Mouse (Mus musculus) MN1 (cell line): Measurements from ENCODE around the gene Slc7a6os.
"Not testable (repeated sequence)": the region's sequence is repeated elsewhere in the genome, so short reads cannot be mapped to it uniquely, and the experiment has no call there.

Source experiments
- DNase-seq: peaks from one replicate; pipeline ENCODE4 v3.0.0-alpha.2; 2016; ENCODE audit warnings: low spot score

Slc7a6os gene

GRCm38 (mm10) chr8:106210821-106211345, at the start of gene Slc7a6os, which contains the start of gene Prmt7:
Gene Slc7a6os, minus strand, starts transcription at chr8:106210935.
Gene Prmt7, plus strand, starts transcription at chr8:106210936.
- DNase-seq: peak; percentile 98

GRCm38 (mm10) chr8:106259579-106260255, 49.0 kb upstream of the Slc7a6os start:
- DNase-seq: no peak

- peak; percentile 28 for DNase-seq
Measured at GRCm38 (mm10) chr8:106258169-106258568, 47.4 kb upstream of the Slc7a6os start.

GRCm38 (mm10) chr8:106250186-106250585, 39.5 kb upstream of the Slc7a6os start:
- DNase-seq: no peak

- DNase-seq: no peak
Measured at GRCm38 (mm10) chr8:106237106-106237505, 26.4 kb upstream of the Slc7a6os start.

GRCm38 (mm10) chr8:106234567-106235261, 24.0 kb upstream of the Slc7a6os start:
- no peak for DNase-seq

GRCm38 (mm10) chr8:106232751-106233150, 22.0 kb upstream of the Slc7a6os start:
- no peak for DNase-seq

GRCm38 (mm10) chr8:106231536-106231935, 20.8 kb upstream of the Slc7a6os start:
- DNase-seq: no peak

- DNase-seq: peak; percentile 67
Measured at GRCm38 (mm10) chr8:106226589-106226988, 15.9 kb upstream of the Slc7a6os start.

GRCm38 (mm10) chr8:106219620-106220019, 8.9 kb upstream of the Slc7a6os start:
- no peak for DNase-seq

GRCm38 (mm10) chr8:106213959-106214358, 3.2 kb upstream of the Slc7a6os start:
- DNase-seq: no peak

GRCm38 (mm10) chr8:106211421-106211820, 686 bp upstream of the Slc7a6os start:
- DNase-seq: no peak

GRCm38 (mm10) chr8:106210035-106210731, 552 bp downstream of the Slc7a6os start:
- peak; percentile 66 for DNase-seq

- not testable (repeated sequence) for DNase-seq
Measured at GRCm38 (mm10) chr8:106199596-106199995, 11.1 kb downstream of the Slc7a6os start.

GRCm38 (mm10) chr8:106198741-106199140, 12.0 kb downstream of the Slc7a6os start:
- peak; percentile 68 for DNase-seq

GRCm38 (mm10) chr8:106194062-106194461, 16.7 kb downstream of the Slc7a6os start:
- no peak for DNase-seq

GRCm38 (mm10) chr8:106193162-106193561, 17.6 kb downstream of the Slc7a6os start:
- DNase-seq: no peak

- no peak for DNase-seq
Measured at GRCm38 (mm10) chr8:106191639-106192038, 19.1 kb downstream of the Slc7a6os start.

- no peak for DNase-seq
Measured at GRCm38 (mm10) chr8:106189162-106189561, 21.6 kb downstream of the Slc7a6os start.

GRCm38 (mm10) chr8:106186394-106186793, 24.3 kb downstream of the Slc7a6os start:
- no peak for DNase-seq

- no peak for DNase-seq
Measured at GRCm38 (mm10) chr8:106185628-106186270, 25.0 kb downstream of the Slc7a6os start.

- no peak for DNase-seq
Measured at GRCm38 (mm10) chr8:106178428-106178827, 32.3 kb downstream of the Slc7a6os start.
